Mouse (Mus musculus) cortical plate, adult 2 months (tissue): ENCODE data around the gene Ppm1a.

ENCODE experiments used
- CTCF ChIP-seq: fragments of 200-500 bp; IDR thresholded peaks from 2 replicates; pipeline ENCODE4 v1.5.1; 2011; ENCODE audit warnings: mild to moderate bottlenecking, control low read depth, low read length; ENCODE audit not compliant: insufficient read depth; ENCODE audit errors: extremely low read depth
- POLR2A ChIP-seq: fragments of 200-500 bp; IDR thresholded peaks from 2 replicates; pipeline ENCODE4 v1.6.1; 2011; ENCODE audit warnings: mild to moderate bottlenecking, low read length, control low read depth; ENCODE audit not compliant: insufficient read depth; ENCODE audit errors: extremely low read depth

DNA sequence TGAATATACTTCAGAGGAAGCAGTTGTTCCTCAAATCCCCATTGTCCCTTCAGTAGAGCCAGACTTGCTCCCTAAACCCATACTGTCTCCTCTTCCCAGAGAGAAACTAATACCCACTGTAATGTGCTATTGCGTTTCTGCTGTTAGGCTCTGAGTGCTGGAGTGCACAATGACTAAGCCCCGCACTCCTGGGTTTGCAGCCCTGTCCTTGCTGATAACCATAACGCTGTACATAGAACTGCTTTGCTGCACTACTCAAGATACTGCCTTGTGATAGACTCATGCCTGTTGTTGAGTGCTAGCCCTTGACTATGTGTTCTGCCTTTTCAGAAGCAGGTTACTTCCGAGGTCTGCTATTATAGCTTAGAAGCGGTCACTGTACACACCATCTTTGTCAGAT is 22.9 kb downstream of the Ppm1a start:
- TF ChIP-seq CTCF: no peak
- TF ChIP-seq POLR2A: no peak
